Mouse (Mus musculus): Measurements from ENCODE around the gene Svip. TPM values are rescaled to one million over a fixed set of nuclear protein-coding genes. Genes with fewer than 3 reads are reported as not detected.

Svip gene
- polyA plus RNA-seq (2014; fragmentation: Nextera tagmentation; extraction: Ambion mirVana) = 21.3 and 22.4 TPM in 2 replicates

GRCm38 (mm10) chr7:52005511-52006295 lies at the start of gene Svip:
TSS of gene Svip (minus strand) at chr7:52006018.
- Histone ChIP-seq H3K4me1 (ENCODE audit: control insufficient read depth, insufficient read depth, low read length) (peaks cover 6% of the 10 kb centered on the region; the same call in 1 of the 2 replicates), H3K9ac (replicated peaks; ENCODE audit: low read length) (peak within 1 kb of the TSS; percentile 69), H3K4me2 (ENCODE audit: low read length) (peak within 1 kb of the TSS; percentile 46), H3K4me3 (replicated peaks; ENCODE audit: low read depth, low read length) (peak within 1 kb of the TSS; percentile 71), H3K36me3 (ENCODE audit: control insufficient read depth, insufficient read depth, low read length) (peaks cover 3% of the 10 kb centered on the region; the same call in 1 of the 2 replicates), H3K9me3 (ENCODE audit: control insufficient read depth, low read length) (no peaks in the 10 kb centered on the region), H3K27me3 (ENCODE audit: control insufficient read depth, insufficient read depth, low read length) (no peaks in the 10 kb centered on the region), H3K27ac (replicated peaks; ENCODE audit: low read depth, low read length) (peak within 1 kb of the TSS; percentile 80)
- ATAC-seq (ENCODE audit: low FRiP score, low TSS enrichment) (peak; percentile 96), DNase-seq (peak; percentile 96)
- 0% methylated on average over 41 of the region's 47 CpGs for WGBS

- WGBS = 50% methylated on average over 8 of the region's 8 CpGs
- Histone ChIP-seq H3K4me1 (ENCODE audit: control insufficient read depth, insufficient read depth, low read length) (no peaks in the 10 kb centered on the region), H3K9ac (replicated peaks; ENCODE audit: low read length) (no peak overlapping the region), H3K9me3 (ENCODE audit: control insufficient read depth, low read length) (no peaks in the 10 kb centered on the region), H3K36me3 (ENCODE audit: control insufficient read depth, insufficient read depth, low read length) (no peaks in the 10 kb centered on the region), H3K27me3 (ENCODE audit: control insufficient read depth, insufficient read depth, low read length) (no peaks in the 10 kb centered on the region), H3K4me2 (ENCODE audit: low read length) (no peak overlapping the region), H3K4me3 (replicated peaks; ENCODE audit: low read depth, low read length) (no peak overlapping the region), H3K27ac (replicated peaks; ENCODE audit: low read depth, low read length) (no peak overlapping the region)
- ATAC-seq (ENCODE audit: low FRiP score, low TSS enrichment) (peak; percentile 58; the same call in 1 of the 2 replicates), DNase-seq (peak; percentile 93)
Measured at GRCm38 (mm10) chr7:52037600-52038582, 32.1 kb upstream of the Svip start.

- Histone ChIP-seq H3K4me3 (replicated peaks; ENCODE audit: low read depth, low read length) (no peak overlapping the region), H3K27ac (replicated peaks; ENCODE audit: low read depth, low read length) (no peak overlapping the region), H3K36me3 (ENCODE audit: control insufficient read depth, insufficient read depth, low read length) (no peaks in the 10 kb centered on the region), H3K9me3 (ENCODE audit: control insufficient read depth, low read length) (no peaks in the 10 kb centered on the region), H3K27me3 (ENCODE audit: control insufficient read depth, insufficient read depth, low read length) (no peaks in the 10 kb centered on the region), H3K4me1 (ENCODE audit: control insufficient read depth, insufficient read depth, low read length) (no peaks in the 10 kb centered on the region), H3K4me2 (ENCODE audit: low read length) (no peak overlapping the region), H3K9ac (replicated peaks; ENCODE audit: low read length) (no peak overlapping the region)
- DNase-seq (no peak), ATAC-seq (ENCODE audit: low FRiP score, low TSS enrichment) (no peak)
- WGBS = 90% methylated on average over 5 of the region's 5 CpGs
Measured at GRCm38 (mm10) chr7:52024050-52024626, 18.3 kb upstream of the Svip start.

GRCm38 (mm10) chr7:52022039-52022438 lies 16.2 kb upstream of the Svip start:
- no peak overlapping the region for H3K4me2 ChIP-seq (ENCODE audit: low read length)
- H3K27me3 ChIP-seq (ENCODE audit: control insufficient read depth, insufficient read depth, low read length) = no peaks in the 10 kb centered on the region
- H3K4me3 ChIP-seq (replicated peaks; ENCODE audit: low read depth, low read length) = no peak overlapping the region
- H3K9me3 ChIP-seq (ENCODE audit: control insufficient read depth, low read length) = no peaks in the 10 kb centered on the region
- H3K9ac ChIP-seq (replicated peaks; ENCODE audit: low read length) = no peak overlapping the region
- H3K4me1 ChIP-seq (ENCODE audit: control insufficient read depth, insufficient read depth, low read length) = no peaks in the 10 kb centered on the region
- no peak overlapping the region for H3K27ac ChIP-seq (replicated peaks; ENCODE audit: low read depth, low read length)
- WGBS = 92% methylated on average over 4 of the region's 4 CpGs
- no peak for DNase-seq
- ATAC-seq (ENCODE audit: low FRiP score, low TSS enrichment) = no peak
- no peaks in the 10 kb centered on the region for H3K36me3 ChIP-seq (ENCODE audit: control insufficient read depth, insufficient read depth, low read length)

- ATAC-seq (ENCODE audit: low FRiP score, low TSS enrichment) (no peak), DNase-seq (no peak)
- no peak within 1 kb of the TSS for H3K9ac ChIP-seq (replicated peaks; ENCODE audit: low read length)
- no peaks in the 10 kb centered on the region for H3K27me3 ChIP-seq (ENCODE audit: control insufficient read depth, insufficient read depth, low read length)
- WGBS = 87% methylated on average over 3 of the region's 3 CpGs
- no peak within 1 kb of the TSS for H3K4me3 ChIP-seq (replicated peaks; ENCODE audit: low read depth, low read length)
- H3K9me3 ChIP-seq (ENCODE audit: control insufficient read depth, low read length) = no peaks in the 10 kb centered on the region
- no peaks in the 10 kb centered on the region for H3K36me3 ChIP-seq (ENCODE audit: control insufficient read depth, insufficient read depth, low read length)
- no peaks in the 10 kb centered on the region for H3K4me1 ChIP-seq (ENCODE audit: control insufficient read depth, insufficient read depth, low read length)
- no peak within 1 kb of the TSS for H3K27ac ChIP-seq (replicated peaks; ENCODE audit: low read depth, low read length)
- H3K4me2 ChIP-seq (ENCODE audit: low read length) = no peak within 1 kb of the TSS
Measured at GRCm38 (mm10) chr7:52015628-52016027, 9.8 kb upstream of the Svip start, which contains the start of gene 1700015G11Rik. TSS of gene 1700015G11Rik (minus strand) at chr7:52015728.

- no peak overlapping the region for H3K4me3 ChIP-seq (replicated peaks; ENCODE audit: low read depth, low read length)
- H3K4me2 ChIP-seq (ENCODE audit: low read length) = no peak overlapping the region
- ATAC-seq (ENCODE audit: low FRiP score, low TSS enrichment) = no peak
- no peaks in the 10 kb centered on the region for H3K9me3 ChIP-seq (ENCODE audit: control insufficient read depth, low read length)
- H3K9ac ChIP-seq (replicated peaks; ENCODE audit: low read length) = no peak overlapping the region
- no peak for DNase-seq
- H3K36me3 ChIP-seq (ENCODE audit: control insufficient read depth, insufficient read depth, low read length) = no peaks in the 10 kb centered on the region
- H3K4me1 ChIP-seq (ENCODE audit: control insufficient read depth, insufficient read depth, low read length) = no peaks in the 10 kb centered on the region
- H3K27ac ChIP-seq (replicated peaks; ENCODE audit: low read depth, low read length) = no peak overlapping the region
- WGBS = 94% methylated on average over 1 of the region's 1 CpGs
- no peaks in the 10 kb centered on the region for H3K27me3 ChIP-seq (ENCODE audit: control insufficient read depth, insufficient read depth, low read length)
Measured at GRCm38 (mm10) chr7:52015180-52015579, 9.4 kb upstream of the Svip start.

GRCm38 (mm10) chr7:52013457-52013856 lies 7.6 kb upstream of the Svip start:
- Histone ChIP-seq H3K9me3 (ENCODE audit: control insufficient read depth, low read length) (no peaks in the 10 kb centered on the region), H3K4me1 (ENCODE audit: control insufficient read depth, insufficient read depth, low read length) (no peaks in the 10 kb centered on the region), H3K36me3 (ENCODE audit: control insufficient read depth, insufficient read depth, low read length) (no peaks in the 10 kb centered on the region), H3K4me3 (replicated peaks; ENCODE audit: low read depth, low read length) (no peak overlapping the region), H3K27me3 (ENCODE audit: control insufficient read depth, insufficient read depth, low read length) (no peaks in the 10 kb centered on the region), H3K9ac (replicated peaks; ENCODE audit: low read length) (no peak overlapping the region), H3K4me2 (ENCODE audit: low read length) (no peak overlapping the region), H3K27ac (replicated peaks; ENCODE audit: low read depth, low read length) (no peak overlapping the region)
- ATAC-seq (ENCODE audit: low FRiP score, low TSS enrichment) (no peak), DNase-seq (no peak)
- WGBS = 82% methylated on average over 7 of the region's 7 CpGs

GRCm38 (mm10) chr7:52007138-52007537 lies 1.3 kb upstream of the Svip start:
- Histone ChIP-seq H3K4me2 (ENCODE audit: low read length) (no peak overlapping the region), H3K9ac (replicated peaks; ENCODE audit: low read length) (no peak overlapping the region), H3K4me3 (replicated peaks; ENCODE audit: low read depth, low read length) (no peak overlapping the region), H3K4me1 (ENCODE audit: control insufficient read depth, insufficient read depth, low read length) (peaks cover 6% of the 10 kb centered on the region; the same call in 1 of the 2 replicates), H3K27ac (replicated peaks; ENCODE audit: low read depth, low read length) (no peak overlapping the region), H3K27me3 (ENCODE audit: control insufficient read depth, insufficient read depth, low read length) (no peaks in the 10 kb centered on the region), H3K9me3 (ENCODE audit: control insufficient read depth, low read length) (no peaks in the 10 kb centered on the region), H3K36me3 (ENCODE audit: control insufficient read depth, insufficient read depth, low read length) (peaks cover 3% of the 10 kb centered on the region; the same call in 1 of the 2 replicates)
- 90% methylated on average over 2 of the region's 2 CpGs for WGBS
- DNase-seq (no peak), ATAC-seq (ENCODE audit: low FRiP score, low TSS enrichment) (no peak)

Measured in midbrain, embryonic 14.5 days (tissue).